Mouse (Mus musculus) midbrain, embryonic 14.5 days (tissue): ENCODE data around the gene Npcd. TPM values are rescaled to one million over a fixed set of nuclear protein-coding genes. Genes with fewer than 3 reads are reported as not detected.
A peak's percentile ranks its signal among the peaks of the same experiment; 100 is the strongest.
"Not testable (repeated sequence)": the region's sequence is repeated elsewhere in the genome, so short reads cannot be mapped to it uniquely, and the experiment has no call there.

Experiments
- ATAC-seq: fragments of 200-750 bp; cut with Nextera tagmentation; 2 replicates; pipeline ENCODE4 v1.8.0; 2017; ENCODE audit warnings: moderate number of reproducible peaks, moderate library complexity; ENCODE audit not compliant: low FRiP score, low TSS enrichment
- DNase-seq: peaks from one replicate; pipeline ENCODE4 v3.0.0-alpha.2; 2015
- H3K27ac ChIP-seq: fragments of 300-500 bp; sonication (generic); replicated peaks from 2 replicates; pipeline ENCODE4 v1.5.1; 2014; ENCODE audit warnings: mild to moderate bottlenecking, low read depth, low read length, moderate library complexity
- H3K27me3 ChIP-seq: fragments of 300-500 bp; sonication (generic); 2 replicates; pipeline ENCODE4 v1.6.1; 2014; ENCODE audit warnings: low read length, control low read depth, mixed read lengths; ENCODE audit not compliant: control insufficient read depth, insufficient read depth
- H3K36me3 ChIP-seq: fragments of 300-500 bp; sonication (generic); 2 replicates; pipeline ENCODE4 v1.6.1; 2014; ENCODE audit warnings: low read length, control low read depth; ENCODE audit not compliant: control insufficient read depth, insufficient read depth
- H3K4me1 ChIP-seq: fragments of 300-500 bp; sonication (generic); 2 replicates; pipeline ENCODE4 v1.6.1; 2014; ENCODE audit warnings: mild to moderate bottlenecking, antibody characterized with exemption, low read length, control low read depth; ENCODE audit not compliant: control insufficient read depth, insufficient read depth
- H3K4me2 ChIP-seq: fragments of 300-500 bp; sonication (generic); 2 replicates; pipeline ENCODE4 v1.6.1; 2014; ENCODE audit warnings: mild to moderate bottlenecking, low read length, moderate library complexity
- H3K4me3 ChIP-seq: fragments of 300-500 bp; sonication (generic); replicated peaks from 2 replicates; pipeline ENCODE4 v1.5.1; 2014; ENCODE audit warnings: low read depth, low read length
- H3K9ac ChIP-seq: fragments of 300-500 bp; sonication (generic); replicated peaks from 2 replicates; pipeline ENCODE4 v1.6.1; 2014; ENCODE audit warnings: mild to moderate bottlenecking, low read length, moderate library complexity
- H3K9me3 ChIP-seq: fragments of 300-500 bp; sonication (generic); 2 replicates; pipeline ENCODE4 v1.6.1; 2016; ENCODE audit warnings: low read length, control low read depth, mixed read lengths; ENCODE audit not compliant: control insufficient read depth
- WGBS: fragments of 180-500 bp; shearing (Covaris S2); extraction: QIAGEN DNeasy Blood & Tissue Kit; methylation state at CpG from one replicate; pipeline ENCODE4 v1.1.7; 2014; 5-methylcytosine and 5-hydroxymethylcytosine counted together
- polyA plus RNA-seq: library from polyadenylated mRNA; unstranded; fragments of >200 nt; fragmentation: Nextera tagmentation; extraction: Ambion mirVana; gene quantifications from 2 replicates; pipeline ENCODE4 v1.2.1, GENCODE M21; 2014

The Npcd gene
- polyA plus RNA-seq, 1 experiment from 2014 or later = not detected

GRCm38 (mm10) chr15:79812840-79813239 lies 21.2 kb downstream of the Npcd start:
- not testable (repeated sequence) for H3K4me3 ChIP-seq, H3K9me3 ChIP-seq, H3K27ac ChIP-seq, H3K9ac ChIP-seq, H3K4me2 ChIP-seq, ATAC-seq, H3K27me3 ChIP-seq, H3K36me3 ChIP-seq, DNase-seq, H3K4me1 ChIP-seq
- WGBS = 85% methylated on average over 2 of the region's 2 CpGs

GRCm38 (mm10) chr15:79810997-79811396 lies 23.0 kb downstream of the Npcd start:
- DNase-seq (no peak), ATAC-seq (no peak)
- Histone ChIP-seq H3K4me1 (no peaks in the 10 kb centered on the region), H3K9ac (no peak overlapping the region), H3K27me3 (peaks cover 15% of the 10 kb centered on the region), H3K4me2 (no peak overlapping the region), H3K36me3 (no peaks in the 10 kb centered on the region), H3K4me3 (no peak overlapping the region), H3K9me3 (no peaks in the 10 kb centered on the region), H3K27ac (no peak overlapping the region)
- WGBS = 72% methylated on average over 4 of the region's 4 CpGs

GRCm38 (mm10) chr15:79810061-79810460 lies 24.0 kb downstream of the Npcd start:
- H3K9me3 ChIP-seq = no peaks in the 10 kb centered on the region
- H3K36me3 ChIP-seq = no peaks in the 10 kb centered on the region
- peaks cover 24% of the 10 kb centered on the region for H3K27me3 ChIP-seq
- WGBS = 64% methylated on average over 3 of the region's 3 CpGs
- H3K4me2 ChIP-seq = no peak overlapping the region
- ATAC-seq = no peak
- no peaks in the 10 kb centered on the region for H3K4me1 ChIP-seq
- H3K27ac ChIP-seq = no peak overlapping the region
- no peak overlapping the region for H3K9ac ChIP-seq
- DNase-seq = no peak
- no peak overlapping the region for H3K4me3 ChIP-seq

GRCm38 (mm10) chr15:79808658-79809057 lies 25.4 kb downstream of the Npcd start:
- WGBS = 52% methylated on average over 5 of the region's 5 CpGs
- Histone ChIP-seq H3K27ac (no peak overlapping the region), H3K36me3 (no peaks in the 10 kb centered on the region), H3K9ac (no peak overlapping the region), H3K4me1 (no peaks in the 10 kb centered on the region), H3K9me3 (no peaks in the 10 kb centered on the region), H3K4me2 (no peak overlapping the region), H3K27me3 (peaks cover 30% of the 10 kb centered on the region), H3K4me3 (no peak overlapping the region)
- no peak for ATAC-seq
- DNase-seq = no peak

- peaks cover 2% of the 10 kb centered on the region; the same call in 1 of the 2 replicates for H3K4me1 ChIP-seq
- no peak overlapping the region for H3K4me3 ChIP-seq
- H3K27ac ChIP-seq = no peak overlapping the region
- WGBS = 29% methylated on average over 5 of the region's 5 CpGs
- H3K4me2 ChIP-seq = no peak overlapping the region
- H3K27me3 ChIP-seq = peaks cover 36% of the 10 kb centered on the region
- no peak overlapping the region for H3K9ac ChIP-seq
- DNase-seq (peak; percentile 85), ATAC-seq (no peak)
- H3K36me3 ChIP-seq = no peaks in the 10 kb centered on the region
- H3K9me3 ChIP-seq = no peaks in the 10 kb centered on the region
These were observed 25.9 kb downstream of the Npcd start for GRCm38 (mm10) chr15:79808114-79808513.

GRCm38 (mm10) chr15:79807050-79807449 lies 27.0 kb downstream of the Npcd start:
- ATAC-seq (no peak), DNase-seq (no peak)
- Histone ChIP-seq H3K9me3 (no peaks in the 10 kb centered on the region), H3K27ac (no peak overlapping the region), H3K4me1 (peaks cover 5% of the 10 kb centered on the region; the same call in 1 of the 2 replicates), H3K9ac (no peak overlapping the region), H3K36me3 (no peaks in the 10 kb centered on the region), H3K4me2 (no peak overlapping the region), H3K4me3 (no peak overlapping the region), H3K27me3 (peaks cover 45% of the 10 kb centered on the region)
- WGBS = 56% methylated on average over 1 of the region's 1 CpGs

- 21% methylated on average over 8 of the region's 8 CpGs for WGBS
- H3K27me3 ChIP-seq = peaks cover 50% of the 10 kb centered on the region
- H3K9me3 ChIP-seq = no peaks in the 10 kb centered on the region
- ATAC-seq = no peak
- H3K9ac ChIP-seq = peak overlapping the region; percentile 72; the same call in 1 of the 2 replicates
- no peaks in the 10 kb centered on the region for H3K36me3 ChIP-seq
- H3K4me2 ChIP-seq = peak overlapping the region; percentile 69
- H3K27ac ChIP-seq = peak overlapping the region; percentile 83
- H3K4me3 ChIP-seq = peak overlapping the region; percentile 62
- H3K4me1 ChIP-seq = peaks cover 5% of the 10 kb centered on the region; the same call in 1 of the 2 replicates
- DNase-seq = no peak
These were observed 28.8 kb downstream of the Npcd start for GRCm38 (mm10) chr15:79805246-79805645.

GRCm38 (mm10) chr15:79804352-79805071 lies 29.5 kb downstream of the Npcd start, which contains the start of gene Nptxr:
Gene Nptxr (minus strand): TSS chr15:79804766.
- Histone ChIP-seq H3K9me3 (no peaks in the 10 kb centered on the region), H3K27me3 (peaks cover 50% of the 10 kb centered on the region), H3K4me2 (peak within 1 kb of the TSS; percentile 69), H3K4me1 (peaks cover 5% of the 10 kb centered on the region; the same call in 1 of the 2 replicates), H3K27ac (peak within 1 kb of the TSS; percentile 83), H3K4me3 (peak within 1 kb of the TSS; percentile 62), H3K36me3 (no peaks in the 10 kb centered on the region), H3K9ac (peak within 1 kb of the TSS; percentile 72)
- WGBS = under 1% methylated on average over 63 of the region's 91 CpGs
- DNase-seq = peak; percentile 87
- ATAC-seq = peak; percentile 71
